Mouse (Mus musculus): ENCODE measurements around the gene Galnt6.

Gene Galnt6

DNA sequence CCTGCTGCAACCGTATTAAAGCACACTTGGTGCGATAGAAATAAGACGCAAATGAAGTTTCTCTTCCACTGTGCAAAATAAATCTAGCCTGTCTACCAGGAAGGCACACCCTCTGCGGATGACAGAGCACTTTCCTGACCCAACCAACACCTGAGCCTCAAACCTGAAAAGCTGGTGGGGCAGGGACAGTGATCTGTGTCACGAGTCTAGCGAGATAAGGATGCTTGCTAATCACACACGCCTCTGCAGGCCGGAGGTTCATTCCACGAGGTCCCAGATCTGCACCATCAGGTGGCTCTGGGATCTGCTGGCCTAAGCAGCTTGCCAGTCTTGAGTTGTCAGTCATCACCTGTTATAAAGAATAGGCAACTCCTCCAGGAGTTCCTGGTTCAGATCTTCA is 77.6 kb downstream of the Galnt6 start:
- no peak for DNase-seq

DNA sequence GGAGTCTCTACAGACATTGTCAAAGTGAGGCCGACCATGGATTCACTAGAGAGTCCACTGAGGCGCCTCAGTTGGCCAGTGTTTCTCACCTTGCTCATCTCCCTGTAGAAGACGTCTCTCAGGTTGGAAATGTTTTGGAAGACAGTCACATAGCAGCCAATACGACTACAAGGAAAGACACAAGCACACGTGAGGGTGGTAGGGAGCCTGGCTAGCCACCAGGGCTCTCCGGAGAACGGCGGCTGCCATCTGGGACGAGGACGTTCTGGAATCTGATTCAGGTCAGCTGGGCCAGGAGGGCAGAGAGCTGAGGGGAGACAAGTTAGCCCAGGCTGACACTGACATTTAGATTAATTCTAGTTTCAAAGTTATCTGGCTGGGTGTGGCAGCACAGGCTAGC is 79.1 kb downstream of the Galnt6 start:
- no peak for DNase-seq

DNA sequence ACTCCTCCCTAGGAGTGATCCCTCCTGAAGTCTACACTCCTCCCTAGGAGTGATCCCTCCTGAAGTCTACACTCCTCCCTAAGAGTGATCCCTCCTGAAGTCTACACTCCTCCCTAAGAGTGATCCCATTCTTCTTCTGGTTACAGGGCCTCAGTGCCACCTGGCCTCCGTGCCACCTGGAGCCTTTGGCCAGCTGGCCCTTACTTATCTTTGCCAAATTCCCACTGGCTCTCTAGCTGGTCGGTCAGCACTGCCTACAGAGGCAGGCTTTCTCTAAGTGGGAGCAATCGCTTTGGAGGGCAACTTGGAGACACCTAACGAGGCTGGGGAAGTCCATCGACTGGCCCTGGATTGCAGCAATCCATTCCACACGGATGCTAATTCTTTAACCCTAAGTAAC is 83.0 kb downstream of the Galnt6 start:
- no peak for DNase-seq

GRCm38 (mm10) chr15:100642451-100642850 is 86.7 kb downstream of the Galnt6 start:
- no peak for DNase-seq

Measured in kidney, postnatal 25 days (tissue).